Mouse (Mus musculus): ENCODE results near the gene Pitpnc1. TPM values are rescaled to one million over a fixed set of nuclear protein-coding genes. Genes with fewer than 3 reads are reported as not detected.

The Pitpnc1 gene
- total RNA-seq, 2 experiments from 2014 or later = 57.4 to 66.8 TPM

DNA sequence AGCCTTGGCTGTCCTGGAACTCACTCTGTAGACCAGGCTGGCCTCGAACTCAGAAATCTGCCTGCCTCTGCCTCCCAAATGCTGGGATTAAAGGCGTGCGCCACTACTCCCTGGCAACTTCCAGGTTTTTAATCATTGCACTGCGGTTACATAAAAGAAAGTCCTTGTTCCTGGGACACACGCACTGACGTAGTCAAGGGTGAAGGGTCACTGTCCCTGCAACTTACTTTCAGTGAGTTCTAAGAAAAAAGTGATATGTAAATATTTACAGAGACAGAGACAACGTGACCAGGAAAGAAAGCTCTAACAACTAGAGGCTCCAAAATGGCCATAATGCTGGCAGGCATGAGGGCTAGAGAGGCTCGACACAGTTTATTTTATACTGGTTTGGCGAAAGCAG lies 199.9 kb downstream of the Pitpnc1 start:
- intact Hi-C loops (cut with DNase I; ENCODE audit: low total_unique reads) = loop anchor here (10.0 kb wide), 1 partner anchor 114 kb away; no protein-coding TSS in a partner anchor
- no peak for DNase-seq

- intact Hi-C loops (cut with DNase I; ENCODE audit: low total_unique reads) = no loop called here
- DNase-seq = no peak
Measured at GRCm38 (mm10) chr11:107267522-107267921, 203.0 kb downstream of the Pitpnc1 start.

- DNase-seq = no peak
- intact Hi-C loops (cut with DNase I; ENCODE audit: low total_unique reads) = no loop called here
Measured at GRCm38 (mm10) chr11:107265861-107266260, 204.6 kb downstream of the Pitpnc1 start.

DNA sequence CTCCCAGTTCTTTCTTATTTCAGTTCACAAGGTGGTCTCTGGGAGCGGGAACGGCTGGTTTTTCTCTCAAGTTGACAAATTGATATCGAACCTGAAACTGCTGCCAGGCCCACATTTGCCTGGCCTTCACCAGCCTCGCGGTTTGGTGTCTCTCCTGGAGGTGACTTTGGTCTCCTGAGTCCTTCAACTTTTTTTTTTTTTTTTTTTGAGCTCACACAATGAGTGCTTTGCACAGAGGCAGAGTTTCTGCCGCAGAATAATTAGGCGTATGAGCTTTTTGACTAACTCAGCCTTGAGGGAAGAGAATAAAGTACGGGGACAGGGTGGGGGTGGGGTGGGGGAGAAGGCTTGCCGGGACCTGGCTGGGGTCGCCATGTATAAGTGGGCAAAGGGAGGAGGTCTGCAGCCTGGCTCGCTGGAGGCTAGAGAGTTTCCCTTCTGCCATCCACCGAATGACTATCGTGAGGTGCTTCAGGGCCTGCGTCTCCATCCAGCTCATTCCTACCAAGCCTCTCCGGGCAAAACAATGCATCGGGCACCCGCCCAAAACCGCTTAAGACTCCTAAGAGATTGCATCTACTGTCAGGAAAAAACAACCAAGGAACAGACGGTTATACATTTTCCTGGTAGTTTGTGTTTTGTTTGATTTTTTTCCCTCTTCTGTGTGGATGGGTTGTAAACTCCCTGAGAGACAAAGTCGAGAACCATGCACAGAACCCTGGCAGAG lies 205.4 kb downstream of the Pitpnc1 start:
- DNase-seq = peak; percentile 63
- intact Hi-C loops (cut with DNase I; ENCODE audit: low total_unique reads) = no loop called here

GRCm38 (mm10) chr11:107263838-107264237 lies 206.7 kb downstream of the Pitpnc1 start:
- intact Hi-C loops (cut with DNase I; ENCODE audit: low total_unique reads) = no loop called here

GRCm38 (mm10) chr11:107259428-107259827 lies 211.1 kb downstream of the Pitpnc1 start:
- no peak for DNase-seq
- intact Hi-C loops (cut with DNase I; ENCODE audit: low total_unique reads) = no loop called here

More at GRCm38 (mm10) chr11:107263838-107264237, 206.7 kb downstream of the Pitpnc1 start:
- DNase-seq = no peak

DNA sequence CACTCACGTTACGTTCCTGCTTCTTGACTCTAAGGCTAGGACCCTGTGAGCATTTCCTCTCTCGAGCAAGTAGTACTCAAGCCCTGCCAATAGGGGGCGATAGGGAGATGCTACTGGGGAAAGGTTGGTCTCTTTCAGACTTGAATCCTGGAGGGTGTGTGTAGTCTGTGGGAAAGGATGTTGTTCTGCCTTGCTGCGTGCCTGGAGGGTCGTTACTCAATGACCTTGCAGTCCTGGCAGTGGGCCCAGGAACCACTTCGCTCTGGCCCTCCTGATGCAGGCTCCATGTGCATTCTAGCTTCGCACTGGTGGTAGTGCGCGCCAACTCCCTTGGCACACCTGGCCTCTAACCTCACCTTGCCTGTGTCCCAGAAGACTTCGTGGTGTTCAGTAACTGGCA lies 215.3 kb downstream of the Pitpnc1 start:
- peak; percentile 35 for DNase-seq
- intact Hi-C loops (cut with DNase I; ENCODE audit: low total_unique reads) = no loop called here

GRCm38 (mm10) chr11:107254181-107254580 lies 216.3 kb downstream of the Pitpnc1 start:
- no peak for DNase-seq
- intact Hi-C loops (cut with DNase I; ENCODE audit: low total_unique reads) = no loop called here

- intact Hi-C loops (cut with DNase I; ENCODE audit: low total_unique reads) = no loop called here
- DNase-seq = no peak
Measured at GRCm38 (mm10) chr11:107252026-107252425, 218.5 kb downstream of the Pitpnc1 start.

- intact Hi-C loops (cut with DNase I; ENCODE audit: low total_unique reads) = no loop called here
- DNase-seq = no peak
Measured at GRCm38 (mm10) chr11:107251460-107251859, 219.0 kb downstream of the Pitpnc1 start.

DNA sequence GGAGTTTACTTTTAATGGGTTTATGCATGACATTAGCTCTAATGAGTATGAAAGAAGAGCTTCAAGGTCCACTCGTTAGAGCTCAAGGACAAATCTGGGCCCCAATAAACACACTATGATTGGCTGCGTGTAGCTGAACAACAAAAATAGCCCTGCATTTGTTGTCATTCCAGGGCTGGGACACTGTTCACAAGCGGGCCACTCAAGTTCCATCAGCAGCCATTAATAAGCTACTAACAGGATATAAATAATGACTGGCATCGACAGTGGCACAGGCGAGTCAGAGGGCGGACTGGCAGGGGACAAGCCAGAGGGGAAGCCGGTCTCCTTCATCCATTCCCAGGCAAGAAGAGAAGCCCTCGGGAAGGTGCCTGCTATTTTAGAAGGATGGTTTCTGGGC lies 219.6 kb downstream of the Pitpnc1 start:
- no peak for DNase-seq

GRCm38 (mm10) chr11:107248753-107249152 lies 221.7 kb downstream of the Pitpnc1 start:
- no peak for DNase-seq
- intact Hi-C loops (cut with DNase I; ENCODE audit: low total_unique reads) = no loop called here

More for the DNA sequence above, 219.6 kb downstream of the Pitpnc1 start:
- intact Hi-C loops (cut with DNase I; ENCODE audit: low total_unique reads) = no loop called here

- intact Hi-C loops (cut with DNase I; ENCODE audit: low total_unique reads) = no loop called here
- DNase-seq = no peak
Measured at GRCm38 (mm10) chr11:107245657-107246056, 224.8 kb downstream of the Pitpnc1 start.

DNA sequence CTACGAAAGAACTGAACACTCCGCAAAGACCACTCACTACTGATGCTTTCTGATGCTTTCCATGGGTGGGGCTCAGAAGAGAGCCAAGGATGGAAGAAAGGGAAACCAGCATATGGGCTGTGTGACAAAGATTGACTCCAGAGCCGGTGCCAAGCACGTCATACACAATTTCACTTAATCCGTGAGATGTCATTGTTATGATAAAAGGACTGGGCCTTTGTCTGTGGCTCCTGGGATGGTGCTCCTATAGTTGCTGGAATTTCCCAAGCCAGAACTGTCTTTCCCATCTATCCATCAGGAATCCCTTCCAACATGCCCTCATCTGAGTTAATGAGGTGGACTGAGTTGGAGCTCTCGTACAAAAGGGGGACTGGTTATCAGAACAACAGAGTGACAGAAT lies 227.4 kb downstream of the Pitpnc1 start:
- no peak for DNase-seq
- intact Hi-C loops (cut with DNase I; ENCODE audit: low total_unique reads) = no loop called here

DNA sequence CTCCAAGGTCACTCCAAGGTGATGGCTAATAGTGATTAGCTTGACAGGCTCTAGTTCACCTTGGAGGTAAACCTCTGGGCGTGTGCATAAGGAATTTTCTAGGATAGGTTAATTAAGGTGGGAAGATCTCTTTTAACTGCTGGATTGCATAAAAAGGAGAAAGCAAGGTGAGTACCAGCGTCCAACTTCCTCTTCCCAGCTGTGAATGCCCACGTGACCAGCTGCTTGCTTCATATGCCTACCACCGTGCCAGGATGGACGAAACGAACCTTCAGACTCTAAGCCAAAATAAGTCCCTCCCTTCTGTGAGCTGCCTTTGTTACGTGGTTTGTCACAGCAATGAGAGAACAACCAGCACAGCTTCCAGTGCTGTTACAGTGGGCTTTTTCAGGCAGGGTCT lies 228.8 kb downstream of the Pitpnc1 start:
- DNase-seq = no peak
- intact Hi-C loops (cut with DNase I; ENCODE audit: low total_unique reads) = no loop called here

DNA sequence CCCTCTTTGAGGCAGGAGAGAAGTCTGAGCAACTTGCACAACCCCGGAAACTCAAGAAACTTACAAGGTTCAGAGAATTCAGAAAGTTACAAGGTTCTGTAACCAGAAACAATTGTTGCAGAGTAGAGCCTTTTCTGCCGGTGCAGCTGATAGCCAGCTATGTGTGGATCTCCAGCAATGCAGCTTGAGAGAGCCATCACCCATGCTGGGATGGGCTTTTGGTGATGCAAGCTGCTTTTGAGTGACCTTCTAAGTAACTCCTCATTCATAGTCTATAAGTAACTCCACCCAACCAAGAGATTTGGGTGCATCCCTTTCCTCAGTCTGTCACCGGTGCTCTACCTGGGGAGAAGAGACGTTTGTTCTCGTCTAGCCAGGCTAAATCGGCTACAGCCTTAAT lies 232.0 kb downstream of the Pitpnc1 start:
- intact Hi-C loops (cut with DNase I; ENCODE audit: low total_unique reads) = no loop called here
- DNase-seq = no peak

GRCm38 (mm10) chr11:107237532-107237931 lies 233.0 kb downstream of the Pitpnc1 start:
- no peak for DNase-seq
- intact Hi-C loops (cut with DNase I; ENCODE audit: low total_unique reads) = no loop called here

DNA sequence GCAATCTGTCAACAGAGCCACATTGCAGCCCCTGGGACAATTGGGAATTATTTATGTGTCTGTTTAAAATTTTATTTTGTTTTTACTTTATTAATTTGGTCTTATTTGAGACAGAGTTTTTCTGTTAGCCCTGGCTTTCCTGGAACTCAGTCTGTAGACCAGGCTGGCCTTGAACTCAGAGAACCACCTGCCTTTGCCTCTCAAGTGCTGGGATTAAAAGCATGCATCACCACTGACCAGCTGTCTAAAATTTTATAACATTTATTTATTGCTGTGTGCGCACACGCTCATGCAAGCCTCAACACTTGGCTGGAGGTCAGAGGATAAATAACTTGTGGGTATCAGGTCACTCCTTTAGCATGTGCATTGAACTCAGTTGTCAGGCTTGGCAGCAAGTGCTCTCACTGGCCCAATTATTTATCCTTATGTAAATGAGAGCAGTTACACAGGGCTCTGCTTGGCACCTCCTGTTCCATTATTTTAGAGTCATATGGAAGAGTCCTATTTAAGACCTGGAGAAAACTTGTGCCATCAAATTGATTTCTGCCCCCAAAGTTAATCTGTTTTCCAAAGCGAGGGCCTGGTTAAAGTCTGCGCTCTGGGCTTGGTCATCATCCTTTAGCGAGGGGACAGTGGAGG lies 237.1 kb downstream of the Pitpnc1 start:
- intact Hi-C loops (cut with DNase I; ENCODE audit: low total_unique reads) = no loop called here
- DNase-seq = no peak

DNA sequence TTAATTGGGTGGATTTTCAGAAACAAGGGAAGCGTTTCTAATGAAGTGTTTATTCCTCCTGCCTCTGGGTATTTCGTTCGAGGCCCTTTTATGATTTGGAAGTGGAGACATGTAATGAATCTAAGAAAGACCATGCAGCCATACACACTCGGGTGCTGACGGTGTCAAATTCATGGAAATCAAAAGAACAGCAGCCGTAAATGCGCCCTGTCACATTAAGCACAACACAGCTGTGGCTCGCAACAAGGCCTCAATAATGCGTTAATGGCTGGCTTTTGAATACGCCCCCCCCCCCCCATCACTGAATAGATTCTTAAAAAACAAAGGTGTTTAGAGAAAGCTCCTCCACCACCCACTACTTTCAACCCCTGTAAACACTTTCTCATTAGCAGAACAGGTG lies 240.4 kb downstream of the Pitpnc1 start:
- DNase-seq = no peak
- intact Hi-C loops (cut with DNase I; ENCODE audit: low total_unique reads) = no loop called here

DNA sequence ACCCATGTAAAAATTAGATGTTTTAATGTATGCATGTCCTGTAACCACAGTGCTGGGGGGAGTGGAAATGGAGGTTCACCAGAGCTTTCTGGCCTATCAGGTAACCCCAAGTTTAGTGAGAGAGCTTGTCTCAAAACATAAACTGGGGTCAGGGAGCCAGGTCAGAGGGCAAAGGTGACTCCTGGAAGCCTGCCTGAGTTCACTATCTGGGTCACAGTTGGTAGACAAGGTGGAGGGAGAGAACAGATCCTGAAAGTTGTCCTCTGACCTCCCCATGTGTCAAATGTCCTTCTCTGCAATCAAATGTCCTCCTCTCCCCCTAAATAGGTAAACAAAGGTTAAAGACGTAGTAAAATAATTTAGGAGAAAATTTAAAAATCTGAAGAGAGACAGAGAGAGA lies 244.1 kb downstream of the Pitpnc1 start:
- intact Hi-C loops (cut with DNase I; ENCODE audit: low total_unique reads) = no loop called here

GRCm38 (mm10) chr11:107226013-107226412 lies 244.5 kb downstream of the Pitpnc1 start:
- no peak for DNase-seq
- intact Hi-C loops (cut with DNase I; ENCODE audit: low total_unique reads) = no loop called here

More for the DNA sequence above, 244.1 kb downstream of the Pitpnc1 start:
- DNase-seq = no peak
